Mouse (Mus musculus) intestine, embryonic 16.5 days (tissue): ENCODE measurements around the gene Pcbp1. TPM values are rescaled to one million over a fixed set of nuclear protein-coding genes. Genes with fewer than 3 reads are reported as not detected.
"Not testable (repeated sequence)": the region's sequence is repeated elsewhere in the genome, so short reads cannot be mapped to it uniquely, and the experiment has no call there.

Experiments used
- ATAC-seq: fragments of 200-750 bp; cut with Nextera tagmentation; 2 replicates; pipeline ENCODE4 v1.8.0; 2017; ENCODE audit warnings: moderate TSS enrichment, moderate library complexity
- H3K27ac ChIP-seq: fragments of 300-500 bp; sonication (generic); 2 replicates; pipeline ENCODE4 v1.5.1; 2014; ENCODE audit warnings: mild to moderate bottlenecking, low read length
- H3K27me3 ChIP-seq: fragments of 300-500 bp; sonication (generic); replicated peaks from 2 replicates; pipeline ENCODE4 v1.6.1; 2014; ENCODE audit warnings: low read length, control low read depth, mixed read lengths; ENCODE audit not compliant: control insufficient read depth, insufficient read depth
- H3K36me3 ChIP-seq: fragments of 300-500 bp; sonication (generic); 2 replicates; pipeline ENCODE4 v1.6.1; 2014; ENCODE audit warnings: low read length, control low read depth; ENCODE audit not compliant: control insufficient read depth, insufficient read depth
- H3K4me1 ChIP-seq: fragments of 300-500 bp; sonication (generic); 2 replicates; pipeline ENCODE4 v1.6.1; 2014; ENCODE audit warnings: low read length, control low read depth, mixed read lengths; ENCODE audit not compliant: control insufficient read depth, insufficient read depth
- H3K4me2 ChIP-seq: fragments of 300-500 bp; sonication (generic); 2 replicates; pipeline ENCODE4 v1.6.1; 2014; ENCODE audit warnings: low read depth, low read length, control low read depth
- H3K4me3 ChIP-seq: fragments of 300-500 bp; sonication (generic); 2 replicates; pipeline ENCODE4 v1.5.1; 2014; ENCODE audit warnings: mild to moderate bottlenecking, low read length
- H3K9ac ChIP-seq: fragments of 300-500 bp; sonication (generic); 2 replicates; pipeline ENCODE4 v1.6.1; 2014; ENCODE audit warnings: low read depth, low read length
- H3K9me3 ChIP-seq: fragments of 300-500 bp; sonication (generic); 2 replicates; pipeline ENCODE4 v1.6.1; 2016; ENCODE audit warnings: low read length, control low read depth; ENCODE audit not compliant: control insufficient read depth
- WGBS: fragments of 180-500 bp; shearing (Covaris S2); extraction: QIAGEN DNeasy Blood & Tissue Kit; methylation state at CpG from one replicate; pipeline ENCODE4 v1.1.7; 2014; 5-methylcytosine and 5-hydroxymethylcytosine counted together
- polyA plus RNA-seq: library from polyadenylated mRNA; unstranded; fragments of >200 nt; fragmentation: Nextera tagmentation; extraction: Ambion mirVana; gene quantifications from 2 replicates; pipeline ENCODE4 v1.2.1, GENCODE M21; 2015

Gene Pcbp1
- polyA plus RNA-seq, 1 experiment from 2014 or later = 173 TPM

GRCm38 (mm10) chr6:86497942-86498732 lies 28.0 kb downstream of the Pcbp1 start:
- peak overlapping the region; percentile 42 for H3K4me2 ChIP-seq
- peaks cover 38% of the 10 kb centered on the region for H3K4me1 ChIP-seq
- no peaks in the 10 kb centered on the region for H3K9me3 ChIP-seq
- H3K27me3 ChIP-seq = no peaks in the 10 kb centered on the region
- peak overlapping the region; percentile 68 for H3K9ac ChIP-seq
- no peak for ATAC-seq
- H3K27ac ChIP-seq = peak overlapping the region; percentile 85
- no peaks in the 10 kb centered on the region for H3K36me3 ChIP-seq
- WGBS = 65% methylated on average over 11 of the region's 11 CpGs
- peak overlapping the region; percentile 41 for H3K4me3 ChIP-seq

- 15% methylated on average over 13 of the region's 13 CpGs for whole genome bisulfite sequencing
- ATAC-seq = peak; percentile 55
- H3K4me1 ChIP-seq = peaks cover 38% of the 10 kb centered on the region
Observed at GRCm38 (mm10) chr6:86497071-86497815, 28.9 kb downstream of the Pcbp1 start.

GRCm38 (mm10) chr6:86496585-86496984 lies 29.5 kb downstream of the Pcbp1 start:
- H3K9ac ChIP-seq = peak overlapping the region; percentile 68; the same call in 1 of the 2 replicates
- peaks cover 38% of the 10 kb centered on the region for H3K4me1 ChIP-seq
- no peak for ATAC-seq
- H3K9me3 ChIP-seq = no peaks in the 10 kb centered on the region
- H3K27me3 ChIP-seq = no peaks in the 10 kb centered on the region
- H3K36me3 ChIP-seq = no peaks in the 10 kb centered on the region
- H3K27ac ChIP-seq = peak overlapping the region; percentile 85
- H3K4me2 ChIP-seq = peak overlapping the region; percentile 42
- WGBS = 65% methylated on average over 5 of the region's 5 CpGs
- H3K4me3 ChIP-seq = peak overlapping the region; percentile 41

More at GRCm38 (mm10) chr6:86497071-86497815, 28.9 kb downstream of the Pcbp1 start:
- peak overlapping the region; percentile 85 for H3K27ac ChIP-seq
- H3K9me3 ChIP-seq = no peaks in the 10 kb centered on the region
- no peaks in the 10 kb centered on the region for H3K36me3 ChIP-seq
- peak overlapping the region; percentile 42 for H3K4me2 ChIP-seq
- no peaks in the 10 kb centered on the region for H3K27me3 ChIP-seq
- H3K9ac ChIP-seq = peak overlapping the region; percentile 68
- peak overlapping the region; percentile 41 for H3K4me3 ChIP-seq

- no peak for ATAC-seq
- H3K4me1 ChIP-seq = peaks cover 38% of the 10 kb centered on the region
- peak overlapping the region; percentile 85 for H3K27ac ChIP-seq
- H3K9me3 ChIP-seq = no peaks in the 10 kb centered on the region
- H3K9ac ChIP-seq = no peak overlapping the region
- 61% methylated on average over 8 of the region's 8 CpGs for WGBS
- H3K4me2 ChIP-seq = 0 out of 2 replicates have a peak overlapping the region, but pooled peaks have one; percentile 42
- H3K27me3 ChIP-seq = no peaks in the 10 kb centered on the region
- H3K4me3 ChIP-seq = no peak overlapping the region
- H3K36me3 ChIP-seq = no peaks in the 10 kb centered on the region
Observed at GRCm38 (mm10) chr6:86496127-86496526, 30.0 kb downstream of the Pcbp1 start.

- Histone ChIP-seq H3K27me3 (no peaks in the 10 kb centered on the region), H3K4me3 (no peak overlapping the region), H3K36me3 (no peaks in the 10 kb centered on the region), H3K4me1 (peaks cover 38% of the 10 kb centered on the region), H3K27ac (peak overlapping the region; percentile 85), H3K9ac (no peak overlapping the region), H3K9me3 (no peaks in the 10 kb centered on the region), H3K4me2 (no peak overlapping the region)
- 56% methylated on average over 3 of the region's 3 CpGs for WGBS
- ATAC-seq = no peak
Observed at GRCm38 (mm10) chr6:86495661-86496060, 30.5 kb downstream of the Pcbp1 start.

GRCm38 (mm10) chr6:86494767-86495166 lies 31.4 kb downstream of the Pcbp1 start:
- ATAC-seq = no peak
- Histone ChIP-seq H3K27me3 (no peaks in the 10 kb centered on the region), H3K4me1 (peaks cover 35% of the 10 kb centered on the region), H3K9me3 (no peaks in the 10 kb centered on the region), H3K36me3 (no peaks in the 10 kb centered on the region), H3K27ac (no peak overlapping the region), H3K9ac (no peak overlapping the region), H3K4me2 (no peak overlapping the region), H3K4me3 (no peak overlapping the region)
- WGBS = 95% methylated on average over 7 of the region's 7 CpGs

- WGBS = 61% methylated on average over 13 of the region's 13 CpGs
- Histone ChIP-seq H3K9me3 (no peaks in the 10 kb centered on the region), H3K4me3 (no peak overlapping the region), H3K4me1 (peaks cover 29% of the 10 kb centered on the region), H3K27me3 (no peaks in the 10 kb centered on the region), H3K27ac (no peak overlapping the region), H3K36me3 (no peaks in the 10 kb centered on the region), H3K9ac (no peak overlapping the region), H3K4me2 (no peak overlapping the region)
- no peak for ATAC-seq
Observed at GRCm38 (mm10) chr6:86493469-86494263, 32.5 kb downstream of the Pcbp1 start.

- H3K36me3 ChIP-seq, H3K27ac ChIP-seq, ATAC-seq, H3K4me3 ChIP-seq, H3K9me3 ChIP-seq, H3K4me2 ChIP-seq, H3K9ac ChIP-seq, H3K27me3 ChIP-seq: not testable (repeated sequence)
- H3K4me1 ChIP-seq = peaks cover 20% of the 10 kb centered on the region
- 94% methylated on average over 8 of the region's 8 CpGs for WGBS
Observed at GRCm38 (mm10) chr6:86490413-86490812, 35.7 kb downstream of the Pcbp1 start.

GRCm38 (mm10) chr6:86489945-86490344 lies 36.2 kb downstream of the Pcbp1 start:
- 92% methylated on average over 2 of the region's 2 CpGs for WGBS
- Histone ChIP-seq H3K4me3 (no peak overlapping the region), H3K27me3 (no peaks in the 10 kb centered on the region)

More at GRCm38 (mm10) chr6:86489945-86490344, 36.2 kb downstream of the Pcbp1 start:
- Histone ChIP-seq H3K27ac (no peak overlapping the region), H3K4me2 (no peak overlapping the region), H3K9me3 (no peaks in the 10 kb centered on the region), H3K9ac (no peak overlapping the region), H3K4me1 (peaks cover 18% of the 10 kb centered on the region), H3K36me3 (no peaks in the 10 kb centered on the region)
- no peak for ATAC-seq
